Mouse (Mus musculus) ES-Bruce4 (cell line): Measurements from ENCODE around the gene Lrif1.

ENCODE experiments used
- CTCF ChIP-seq: IDR thresholded peaks from one replicate; pipeline ENCODE4 v1.8.1; 2011; ENCODE audit warnings: low read depth, low read length
- POLR2A ChIP-seq: IDR thresholded peaks from one replicate; pipeline ENCODE4 v1.8.1; 2011; ENCODE audit warnings: low read length; ENCODE audit not compliant: insufficient read depth

GRCm38 (mm10) chr3:106785130-106785529, 100.3 kb downstream of the Lrif1 start:
- TF ChIP-seq CTCF (no peak), POLR2A (no peak)
